Mouse (Mus musculus): ENCODE measurements around the gene Tec. TPM values are rescaled to one million over a fixed set of nuclear protein-coding genes. Genes with fewer than 3 reads are reported as not detected.

Tec gene
- total RNA-seq, 1 experiment, result 4.7 TPM

- Histone ChIP-seq H3K4me3 (ENCODE audit: insufficient read depth in 1 of 2, low read depth in 1 of 2, low read length in 2 of 2, poor library complexity in 1 of 2, severe bottlenecking in 1 of 2) (no peak overlapping the region), H3K9ac (ENCODE audit: insufficient read depth, low read depth, low read length, poor library complexity, severe bottlenecking) (no peak overlapping the region), H3K4me1 (ENCODE audit: control insufficient read depth in 2 of 2, insufficient read depth in 2 of 2, low read length in 2 of 2, poor library complexity in 1 of 2) (no peaks in the 10 kb centered on the region), H3K36me3 (ENCODE audit: control insufficient read depth, insufficient read depth, low read length, poor library complexity, severe bottlenecking) (no peaks in the 10 kb centered on the region), H3K9me3 (ENCODE audit: control insufficient read depth, insufficient read depth, low read depth, low read length) (no peaks in the 10 kb centered on the region), H3K27ac (ENCODE audit: insufficient read depth, low read depth, low read length, poor library complexity, severe bottlenecking) (no peak overlapping the region)
- in situ Hi-C loops (cut with MboI; ENCODE audit: low sequenced_read_pairs in 2 of 2, unreplicated experiment in 2 of 2), result no loop called here
- TF ChIP-seq ZC3H11A (IDR thresholded peaks at IDR 0.05; ENCODE audit: borderline replicate concordance, low read depth, low read length), result no peak
- no peak for TF ChIP-seq MAFK (IDR thresholded peaks at IDR 0.05; ENCODE audit: insufficient read depth, low read depth, low read length)
- TF ChIP-seq HCFC1 (IDR thresholded peaks at IDR 0.05; ENCODE audit: borderline replicate concordance, insufficient read depth, low read length), result no peak
- no peak for TF ChIP-seq CHD2 (IDR thresholded peaks at IDR 0.05; ENCODE audit: low read depth, low read length)
- TF ChIP-seq ZNF384 (IDR thresholded peaks at IDR 0.05; ENCODE audit: low read depth, low read length), result no peak
- DNase-seq (ENCODE audit: low read depth, low spot score), result no peak
Measured at GRCm38 (mm10) chr5:72796186-72796613, 72.1 kb downstream of the Tec start.

DNA sequence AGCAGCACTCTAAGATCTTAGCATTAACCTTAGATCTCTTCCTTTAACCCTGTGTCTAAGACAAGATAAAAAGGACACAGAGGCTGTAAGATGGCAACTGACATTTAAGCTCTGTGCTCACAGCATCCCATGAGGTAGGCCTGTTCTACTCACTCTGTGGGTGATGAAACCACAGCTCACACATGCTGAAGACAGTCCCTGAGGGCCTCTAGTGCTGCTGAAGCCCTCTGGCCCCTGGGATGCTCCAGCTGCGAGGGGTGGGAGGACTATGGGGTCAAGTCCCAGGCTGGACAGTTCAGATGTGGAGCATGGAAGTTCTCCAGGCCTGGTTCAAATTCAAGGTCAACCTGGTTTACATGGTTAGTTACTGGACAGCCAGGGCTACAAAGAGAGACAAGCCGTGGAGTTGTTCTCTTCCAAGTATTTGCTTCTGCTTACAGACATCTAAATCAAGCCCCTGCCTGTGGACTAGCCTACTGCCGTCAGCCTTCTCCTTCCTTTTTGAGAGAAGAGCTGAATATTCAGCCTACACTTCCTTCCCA, 74.9 kb downstream of the Tec start:
- in situ Hi-C loops (cut with MboI; ENCODE audit: low sequenced_read_pairs in 2 of 2, unreplicated experiment in 2 of 2), result no loop called here

GRCm38 (mm10) chr5:72791789-72792188, 76.5 kb downstream of the Tec start:
- Histone ChIP-seq H3K4me3 (ENCODE audit: insufficient read depth in 1 of 2, low read depth in 1 of 2, low read length in 2 of 2, poor library complexity in 1 of 2, severe bottlenecking in 1 of 2) (no peak overlapping the region), H3K36me3 (ENCODE audit: control insufficient read depth, insufficient read depth, low read length, poor library complexity, severe bottlenecking) (no peaks in the 10 kb centered on the region), H3K9me3 (ENCODE audit: control insufficient read depth, insufficient read depth, low read depth, low read length) (no peaks in the 10 kb centered on the region), H3K4me1 (ENCODE audit: control insufficient read depth in 2 of 2, insufficient read depth in 2 of 2, low read length in 2 of 2, poor library complexity in 1 of 2) (no peaks in the 10 kb centered on the region), H3K9ac (ENCODE audit: insufficient read depth, low read depth, low read length, poor library complexity, severe bottlenecking) (no peak overlapping the region), H3K27ac (ENCODE audit: insufficient read depth, low read depth, low read length, poor library complexity, severe bottlenecking) (no peak overlapping the region)
- in situ Hi-C loops (cut with MboI; ENCODE audit: low sequenced_read_pairs in 2 of 2, unreplicated experiment in 2 of 2), result no loop called here
- DNase-seq (ENCODE audit: low read depth, low spot score), result no peak
- TF ChIP-seq ZNF384 (IDR thresholded peaks at IDR 0.05; ENCODE audit: low read depth, low read length), result no peak

More for the DNA sequence above, 74.9 kb downstream of the Tec start:
- H3K4me1 ChIP-seq (ENCODE audit: control insufficient read depth in 2 of 2, insufficient read depth in 2 of 2, low read length in 2 of 2, poor library complexity in 1 of 2), result no peaks in the 10 kb centered on the region
- no peak overlapping the region for H3K9ac ChIP-seq (ENCODE audit: insufficient read depth, low read depth, low read length, poor library complexity, severe bottlenecking)
- no peak overlapping the region for H3K4me3 ChIP-seq (ENCODE audit: insufficient read depth in 1 of 2, low read depth in 1 of 2, low read length in 2 of 2, poor library complexity in 1 of 2, severe bottlenecking in 1 of 2)
- TF ChIP-seq CHD2 (IDR thresholded peaks at IDR 0.05; ENCODE audit: low read depth, low read length) (no peak), HCFC1 (IDR thresholded peaks at IDR 0.05; ENCODE audit: borderline replicate concordance, insufficient read depth, low read length) (no peak), ZNF384 (IDR thresholded peaks at IDR 0.05; ENCODE audit: low read depth, low read length) (no peak), MAFK (IDR thresholded peaks at IDR 0.05; ENCODE audit: insufficient read depth, low read depth, low read length) (no peak), ZC3H11A (IDR thresholded peaks at IDR 0.05; ENCODE audit: borderline replicate concordance, low read depth, low read length) (no peak)
- no peak for DNase-seq (ENCODE audit: low read depth, low spot score)
- no peaks in the 10 kb centered on the region for H3K36me3 ChIP-seq (ENCODE audit: control insufficient read depth, insufficient read depth, low read length, poor library complexity, severe bottlenecking)
- H3K9me3 ChIP-seq (ENCODE audit: control insufficient read depth, insufficient read depth, low read depth, low read length), result no peaks in the 10 kb centered on the region
- no peak overlapping the region for H3K27ac ChIP-seq (ENCODE audit: insufficient read depth, low read depth, low read length, poor library complexity, severe bottlenecking)

DNA sequence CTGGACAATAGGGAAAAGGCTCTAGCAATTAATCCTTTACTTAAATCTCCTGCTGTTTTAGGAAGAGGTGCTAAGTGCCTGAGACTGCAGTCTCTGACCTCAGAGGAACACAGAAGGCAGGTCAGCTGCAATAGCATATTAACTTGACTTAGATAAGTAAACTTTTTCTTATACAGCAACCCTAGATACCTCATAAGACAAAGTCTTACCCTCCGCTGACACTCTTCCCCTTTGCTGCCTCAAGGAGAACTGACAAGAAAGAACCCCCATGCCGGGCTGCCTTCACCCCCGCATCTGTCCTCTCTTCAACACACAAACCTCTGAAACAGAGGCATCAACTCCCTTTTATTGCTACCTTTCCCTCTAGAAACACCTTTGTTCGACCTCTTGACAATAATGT, 76.9 kb downstream of the Tec start:
- TF ChIP-seq HCFC1 (IDR thresholded peaks at IDR 0.05; ENCODE audit: borderline replicate concordance, insufficient read depth, low read length) (no peak), ZNF384 (IDR thresholded peaks at IDR 0.05; ENCODE audit: low read depth, low read length) (no peak), MAFK (IDR thresholded peaks at IDR 0.05; ENCODE audit: insufficient read depth, low read depth, low read length) (no peak), CHD2 (IDR thresholded peaks at IDR 0.05; ENCODE audit: low read depth, low read length) (no peak), ZC3H11A (IDR thresholded peaks at IDR 0.05; ENCODE audit: borderline replicate concordance, low read depth, low read length) (no peak)
- DNase-seq (ENCODE audit: low read depth, low spot score), result no peak
- Histone ChIP-seq H3K36me3 (ENCODE audit: control insufficient read depth, insufficient read depth, low read length, poor library complexity, severe bottlenecking) (no peaks in the 10 kb centered on the region), H3K9me3 (ENCODE audit: control insufficient read depth, insufficient read depth, low read depth, low read length) (no peaks in the 10 kb centered on the region), H3K9ac (ENCODE audit: insufficient read depth, low read depth, low read length, poor library complexity, severe bottlenecking) (no peak overlapping the region), H3K4me1 (ENCODE audit: control insufficient read depth in 2 of 2, insufficient read depth in 2 of 2, low read length in 2 of 2, poor library complexity in 1 of 2) (no peaks in the 10 kb centered on the region), H3K4me3 (ENCODE audit: insufficient read depth in 1 of 2, low read depth in 1 of 2, low read length in 2 of 2, poor library complexity in 1 of 2, severe bottlenecking in 1 of 2) (no peak overlapping the region), H3K27ac (ENCODE audit: insufficient read depth, low read depth, low read length, poor library complexity, severe bottlenecking) (no peak overlapping the region)
- in situ Hi-C loops (cut with MboI; ENCODE audit: low sequenced_read_pairs in 2 of 2, unreplicated experiment in 2 of 2), result no loop called here

GRCm38 (mm10) chr5:72785451-72785850, 82.8 kb downstream of the Tec start:
- Histone ChIP-seq H3K4me3 (ENCODE audit: insufficient read depth in 1 of 2, low read depth in 1 of 2, low read length in 2 of 2, poor library complexity in 1 of 2, severe bottlenecking in 1 of 2) (no peak overlapping the region), H3K36me3 (ENCODE audit: control insufficient read depth, insufficient read depth, low read length, poor library complexity, severe bottlenecking) (no peaks in the 10 kb centered on the region), H3K9me3 (ENCODE audit: control insufficient read depth, insufficient read depth, low read depth, low read length) (no peaks in the 10 kb centered on the region), H3K4me1 (ENCODE audit: control insufficient read depth in 2 of 2, insufficient read depth in 2 of 2, low read length in 2 of 2, poor library complexity in 1 of 2) (no peaks in the 10 kb centered on the region), H3K27ac (ENCODE audit: insufficient read depth, low read depth, low read length, poor library complexity, severe bottlenecking) (no peak overlapping the region), H3K9ac (ENCODE audit: insufficient read depth, low read depth, low read length, poor library complexity, severe bottlenecking) (no peak overlapping the region)
- no peak for TF ChIP-seq ZC3H11A (IDR thresholded peaks at IDR 0.05; ENCODE audit: borderline replicate concordance, low read depth, low read length)
- TF ChIP-seq CHD2 (IDR thresholded peaks at IDR 0.05; ENCODE audit: low read depth, low read length), result no peak
- no peak for TF ChIP-seq HCFC1 (IDR thresholded peaks at IDR 0.05; ENCODE audit: borderline replicate concordance, insufficient read depth, low read length)
- no peak for TF ChIP-seq ZNF384 (IDR thresholded peaks at IDR 0.05; ENCODE audit: low read depth, low read length)
- TF ChIP-seq MAFK (IDR thresholded peaks at IDR 0.05; ENCODE audit: insufficient read depth, low read depth, low read length), result no peak
- no peak for DNase-seq (ENCODE audit: low read depth, low spot score)
- in situ Hi-C loops (cut with MboI; ENCODE audit: low sequenced_read_pairs in 2 of 2, unreplicated experiment in 2 of 2), result no loop called here

Measured in ES-E14 (cell line).